Mouse (Mus musculus): ENCODE measurements around the gene Stat6.
A peak's percentile ranks its signal among the peaks of the same experiment; 100 is the strongest.
"Not testable (repeated sequence)": the region's sequence is repeated elsewhere in the genome, so short reads cannot be mapped to it uniquely, and the experiment has no call there.

The Stat6 gene

GRCm38 (mm10) chr10:127645791-127646190, 3.0 kb downstream of the Stat6 start:
- DNase-seq (ENCODE audit: low read depth, low spot score) = no peak

- DNase-seq (ENCODE audit: low read depth, low spot score) = no peak
These were observed 10.3 kb downstream of the Stat6 start for GRCm38 (mm10) chr10:127652906-127653638.

- DNase-seq (ENCODE audit: low read depth, low spot score) = no peak
These were observed 12.3 kb downstream of the Stat6 start for GRCm38 (mm10) chr10:127654970-127655579.

- not testable (repeated sequence) for DNase-seq (ENCODE audit: low read depth, low spot score)
These were observed 14.8 kb downstream of the Stat6 start for GRCm38 (mm10) chr10:127657617-127658016.

- peak; percentile 55 for DNase-seq (ENCODE audit: low read depth, low spot score)
These were observed 15.3 kb downstream of the Stat6 start for GRCm38 (mm10) chr10:127658076-127658475.

GRCm38 (mm10) chr10:127659551-127659950, 16.8 kb downstream of the Stat6 start:
- no peak for DNase-seq (ENCODE audit: low read depth, low spot score)

- DNase-seq (ENCODE audit: low read depth, low spot score) = no peak
These were observed 18.6 kb downstream of the Stat6 start for GRCm38 (mm10) chr10:127661291-127661914.

GRCm38 (mm10) chr10:127661915-127662663, 19.3 kb downstream of the Stat6 start:
- DNase-seq (ENCODE audit: low read depth, low spot score) = peak; percentile 87

GRCm38 (mm10) chr10:127662666-127663253, 20.0 kb downstream of the Stat6 start:
- peak; percentile 62 for DNase-seq (ENCODE audit: low read depth, low spot score)

- DNase-seq (ENCODE audit: low read depth, low spot score) = no peak
These were observed 20.8 kb downstream of the Stat6 start for GRCm38 (mm10) chr10:127663590-127663989.

GRCm38 (mm10) chr10:127664166-127664565, 21.4 kb downstream of the Stat6 start:
- DNase-seq (ENCODE audit: low read depth, low spot score) = no peak

- DNase-seq (ENCODE audit: low read depth, low spot score) = no peak
These were observed 22.1 kb downstream of the Stat6 start for GRCm38 (mm10) chr10:127664891-127665290.

- peak; percentile 67 for DNase-seq (ENCODE audit: low read depth, low spot score)
These were observed 22.8 kb downstream of the Stat6 start for GRCm38 (mm10) chr10:127665366-127666181.

GRCm38 (mm10) chr10:127666501-127667268, 23.9 kb downstream of the Stat6 start, which contains the start of gene Nemp1:
TSS of gene Nemp1 (plus strand) at chr10:127666901.
- DNase-seq (ENCODE audit: low read depth, low spot score) = peak; percentile 84

- peak; percentile 80 for DNase-seq (ENCODE audit: low read depth, low spot score)
These were observed 24.7 kb downstream of the Stat6 start for GRCm38 (mm10) chr10:127667269-127668092.

GRCm38 (mm10) chr10:127668093-127669050, 25.6 kb downstream of the Stat6 start, which contains the start of gene Nab2:
TSS of gene Nab2 (minus strand) at chr10:127668568.
- peak; percentile 94 for DNase-seq (ENCODE audit: low read depth, low spot score)

- DNase-seq (ENCODE audit: low read depth, low spot score) = no peak
These were observed 26.4 kb downstream of the Stat6 start for GRCm38 (mm10) chr10:127669170-127669569.

GRCm38 (mm10) chr10:127670185-127670584, 27.4 kb downstream of the Stat6 start:
- peak; percentile 66 for DNase-seq (ENCODE audit: low read depth, low spot score)
